Mouse (Mus musculus): Measurements from ENCODE around the gene Spryd7. TPM values are rescaled to one million over a fixed set of nuclear protein-coding genes. Genes with fewer than 3 reads are reported as not detected.
"Not testable (repeated sequence)": the region's sequence is repeated elsewhere in the genome, so short reads cannot be mapped to it uniquely, and the experiment has no call there.

Gene Spryd7
- total RNA-seq, 2 experiments from 2014 or later, result 55.8 to 63.8 TPM

DNA sequence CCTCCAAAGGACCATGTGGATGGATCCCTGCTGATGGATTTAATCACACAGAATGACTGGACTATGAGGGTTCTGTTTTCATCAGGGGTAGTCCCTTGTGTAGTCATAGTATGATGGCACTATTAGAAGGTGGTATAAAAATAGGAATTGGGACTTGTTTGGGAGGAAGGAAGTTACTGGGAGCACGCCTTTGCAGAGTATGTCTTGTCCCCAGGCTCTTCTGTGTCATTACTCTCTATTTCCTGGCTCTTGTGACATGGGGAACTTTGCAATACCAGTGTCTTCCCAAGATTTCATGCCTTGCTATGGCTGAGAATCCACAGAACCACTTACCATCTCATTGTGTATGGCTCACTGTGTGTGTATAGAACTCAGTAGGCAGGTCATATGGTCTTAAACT, 8.1 kb downstream of the Spryd7 start:
- intact Hi-C loops (cut with DNase I), result no loop called here
- DNase-seq (ENCODE audit: low spot score), result no peak

DNA sequence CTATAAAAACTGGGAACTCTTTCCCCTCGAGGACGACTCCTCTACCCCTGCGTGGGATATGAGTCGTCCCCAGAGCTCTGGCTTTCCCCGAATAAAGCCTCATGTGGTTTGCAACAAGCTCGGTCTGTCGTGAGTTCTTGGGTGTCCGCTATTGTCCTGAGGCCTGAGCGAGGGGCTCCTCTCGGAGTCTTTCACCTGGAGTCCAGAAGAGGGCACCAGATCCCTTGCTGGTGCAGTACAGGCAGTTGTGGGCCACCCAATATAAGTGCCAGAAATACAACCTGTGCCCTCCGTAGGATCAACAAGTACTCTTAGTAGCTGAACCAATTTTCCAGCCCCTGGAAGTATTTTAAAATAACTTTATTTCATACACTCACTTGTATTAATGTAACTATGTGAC, 18.9 kb downstream of the Spryd7 start:
- intact Hi-C loops (cut with DNase I), result not testable (repeated sequence)

DNA sequence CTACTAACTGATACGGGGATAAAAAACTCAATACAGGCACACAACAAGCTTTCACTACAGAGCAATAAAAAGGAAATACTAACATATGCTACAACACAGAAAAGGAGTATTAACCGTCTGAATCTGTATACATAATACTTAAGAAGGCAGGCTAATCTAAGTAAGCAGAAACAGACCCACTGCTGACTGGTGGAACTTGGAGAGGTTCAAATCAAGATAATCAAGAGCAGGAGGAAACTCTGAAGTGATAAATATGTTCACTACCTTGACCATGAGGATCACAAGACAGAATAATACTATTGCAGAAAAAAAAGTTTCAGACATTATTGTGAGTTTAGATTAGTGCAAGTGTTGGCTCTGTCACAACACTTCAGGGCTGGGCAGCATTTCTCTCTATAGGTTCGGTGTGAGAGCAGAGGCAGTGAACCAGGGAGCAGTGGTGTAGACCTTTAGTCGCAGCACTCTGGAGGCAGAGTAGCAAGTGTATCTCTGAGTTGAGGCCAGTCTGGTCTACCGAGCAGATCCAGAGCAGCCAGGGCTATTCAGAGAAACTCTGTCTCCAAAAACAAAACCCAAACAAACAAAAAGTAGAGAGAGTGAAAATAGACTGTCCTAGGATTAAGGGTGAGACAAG, 19.9 kb downstream of the Spryd7 start:
- DNase-seq (ENCODE audit: low spot score), result no peak
- intact Hi-C loops (cut with DNase I), result no loop called here

More for the DNA sequence above, 18.9 kb downstream of the Spryd7 start:
- DNase-seq (ENCODE audit: low spot score), result not testable (repeated sequence)

DNA sequence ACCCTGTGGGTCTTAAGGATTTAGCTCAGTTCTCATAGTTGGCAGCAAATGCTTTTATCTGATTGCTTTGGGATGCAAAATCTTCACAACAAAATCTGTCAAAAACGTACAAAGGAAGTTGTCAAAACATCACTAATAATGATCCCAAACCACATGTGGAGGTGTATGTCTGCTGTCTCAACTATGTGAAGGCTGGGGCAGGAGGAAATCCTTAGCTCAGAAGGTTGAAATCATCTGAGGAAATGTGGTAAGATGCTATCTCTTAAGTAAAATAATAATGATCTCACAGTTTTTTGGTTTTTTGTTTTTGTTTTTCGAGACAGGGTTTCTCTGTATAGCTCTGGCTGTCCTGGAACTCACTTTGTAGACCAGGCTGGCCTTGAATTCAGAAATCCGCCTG, 20.9 kb downstream of the Spryd7 start:
- DNase-seq (ENCODE audit: low spot score), result no peak
- intact Hi-C loops (cut with DNase I), result no loop called here

DNA sequence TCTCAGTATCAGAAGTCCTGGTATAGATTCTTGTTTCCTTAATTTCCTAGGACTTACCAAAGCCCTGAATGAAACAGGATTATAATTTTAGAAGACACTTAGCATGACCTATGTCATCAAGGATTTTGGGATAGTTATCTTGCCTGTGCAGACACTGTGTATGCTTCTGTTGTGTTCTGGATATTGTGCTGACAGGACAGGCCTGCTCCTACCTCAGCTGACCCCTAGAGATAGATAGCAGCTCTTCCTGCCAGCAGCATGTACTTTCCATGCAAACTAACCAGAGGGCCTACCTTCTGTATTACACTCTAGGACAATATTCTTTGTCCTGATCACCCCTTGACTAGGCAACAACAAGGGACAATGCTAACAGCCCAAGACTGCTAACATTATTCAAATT, 25.7 kb downstream of the Spryd7 start:
- intact Hi-C loops (cut with DNase I), result no loop called here
- no peak for DNase-seq (ENCODE audit: low spot score)

DNA sequence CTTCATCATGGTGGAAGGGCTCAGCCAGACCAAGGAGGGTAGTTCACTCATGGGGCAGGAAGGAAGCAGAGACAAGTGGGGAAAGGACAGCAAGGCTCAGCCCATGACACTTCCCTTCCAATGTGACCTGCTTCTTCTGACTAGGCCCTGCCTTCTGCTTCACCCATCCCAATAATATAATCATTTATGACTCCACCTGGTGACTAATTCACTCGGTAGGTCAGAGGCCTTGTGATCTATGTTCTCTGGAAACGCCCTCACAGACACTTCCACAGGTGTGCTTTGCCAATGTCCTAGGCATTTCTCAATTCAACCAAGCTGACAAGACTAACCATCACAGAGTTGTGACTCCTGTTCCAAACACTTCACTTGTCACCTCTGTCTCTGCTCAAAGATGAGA, 26.3 kb downstream of the Spryd7 start:
- DNase-seq (ENCODE audit: low spot score), result no peak
- intact Hi-C loops (cut with DNase I), result no loop called here

DNA sequence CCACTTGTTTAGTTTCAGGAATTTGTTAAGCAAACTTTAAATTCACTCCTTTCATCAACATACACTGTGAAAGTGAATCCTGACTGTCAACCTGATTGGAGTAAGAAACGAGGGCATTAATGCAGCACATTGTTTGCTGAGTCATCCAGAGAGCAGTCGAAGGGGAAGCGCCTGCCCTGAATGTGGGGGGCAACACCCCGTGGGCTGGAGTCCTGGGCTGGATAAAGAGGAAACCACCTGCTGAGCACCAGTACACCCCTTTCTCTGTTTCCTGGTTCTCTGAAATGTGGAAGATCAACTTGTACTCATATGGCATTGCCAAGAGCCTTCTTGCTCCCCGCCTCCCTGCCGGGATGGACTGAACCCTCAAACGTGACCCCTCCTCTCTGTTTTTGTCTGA, 27.2 kb downstream of the Spryd7 start:
- intact Hi-C loops (cut with DNase I), result no loop called here
- DNase-seq (ENCODE audit: low spot score), result no peak

DNA sequence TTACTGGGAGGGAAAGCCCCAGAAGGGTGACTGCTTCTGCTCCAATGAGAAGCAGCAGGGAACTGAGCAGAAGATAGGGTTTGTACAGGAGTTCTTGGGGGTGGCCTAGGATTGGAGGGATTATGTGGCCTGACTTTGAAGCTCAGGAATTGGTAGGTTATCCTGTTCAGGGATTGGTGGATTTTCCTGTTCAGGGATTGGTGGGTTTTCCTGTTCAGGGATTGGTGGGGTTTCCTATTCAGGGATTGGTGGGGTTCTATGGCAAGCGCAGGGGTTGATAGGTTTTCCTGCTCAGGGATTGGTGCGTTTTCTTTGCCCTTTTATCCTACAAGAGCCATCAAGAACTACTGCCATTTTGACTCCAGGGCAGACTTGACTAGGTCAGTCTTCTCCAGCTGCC, 30.7 kb downstream of the Spryd7 start:
- intact Hi-C loops (cut with DNase I), result no loop called here
- no peak for DNase-seq (ENCODE audit: low spot score)

DNA sequence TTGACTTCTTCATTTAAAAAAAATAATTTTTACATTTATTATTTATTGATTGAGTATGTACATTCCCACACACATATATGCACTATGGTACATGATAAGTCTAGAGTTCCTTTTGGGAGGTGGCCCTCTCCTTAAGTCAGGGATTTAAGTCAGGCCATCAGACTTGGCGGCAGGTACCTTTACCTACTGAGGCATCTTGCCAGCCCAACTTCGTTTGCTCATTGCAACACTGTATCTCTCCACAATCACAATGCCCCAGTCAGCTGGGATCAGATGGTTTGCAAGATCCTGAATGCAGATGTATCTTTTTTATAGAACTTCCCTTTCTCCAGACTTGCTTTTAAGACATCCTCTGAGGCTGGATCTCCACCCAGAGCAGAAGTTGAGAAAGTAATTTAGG, 32.9 kb downstream of the Spryd7 start:
- no peak for DNase-seq (ENCODE audit: low spot score)
- intact Hi-C loops (cut with DNase I), result no loop called here

DNA sequence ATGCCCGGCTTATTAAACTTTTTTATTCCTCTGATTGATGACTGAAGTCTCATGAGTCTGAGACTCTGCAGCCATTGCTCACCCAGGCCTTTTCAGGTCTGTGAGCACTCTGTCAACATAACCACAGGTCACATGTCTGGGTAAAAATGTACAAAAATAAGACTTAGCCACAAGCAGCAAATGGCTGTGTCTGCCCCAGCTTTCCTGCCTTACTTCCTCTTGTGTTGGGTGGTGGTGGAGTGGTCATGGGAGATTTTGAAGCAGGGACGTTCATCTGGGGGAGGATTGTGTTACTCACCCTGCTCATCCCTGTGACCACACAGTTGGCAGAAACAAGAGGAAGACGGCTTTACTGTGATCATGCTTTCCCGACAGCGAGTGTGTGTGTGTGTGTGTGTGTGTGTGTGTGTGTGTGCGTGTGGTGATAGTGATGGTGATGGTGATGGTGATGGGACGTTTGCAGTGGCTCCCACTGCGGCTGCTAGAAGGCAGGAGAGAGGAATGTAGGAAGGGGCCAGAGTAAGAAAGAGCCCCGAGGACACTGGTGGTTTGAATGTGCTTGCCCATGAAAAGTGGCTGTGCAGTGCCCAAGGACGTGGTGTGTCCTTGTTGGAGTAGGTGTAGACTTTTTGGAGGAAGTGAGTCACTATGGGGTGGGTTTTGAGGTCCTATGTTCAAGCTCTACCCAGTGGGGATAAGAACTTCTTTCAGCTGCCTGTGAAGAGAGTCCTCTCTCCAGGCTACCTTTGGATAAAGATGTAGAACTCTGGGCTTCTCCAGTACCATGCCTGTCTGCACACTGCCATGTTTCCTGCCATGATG, 37.8 kb downstream of the Spryd7 start:
- intact Hi-C loops (cut with DNase I), result no loop called here
- DNase-seq (ENCODE audit: low spot score), result no peak

DNA sequence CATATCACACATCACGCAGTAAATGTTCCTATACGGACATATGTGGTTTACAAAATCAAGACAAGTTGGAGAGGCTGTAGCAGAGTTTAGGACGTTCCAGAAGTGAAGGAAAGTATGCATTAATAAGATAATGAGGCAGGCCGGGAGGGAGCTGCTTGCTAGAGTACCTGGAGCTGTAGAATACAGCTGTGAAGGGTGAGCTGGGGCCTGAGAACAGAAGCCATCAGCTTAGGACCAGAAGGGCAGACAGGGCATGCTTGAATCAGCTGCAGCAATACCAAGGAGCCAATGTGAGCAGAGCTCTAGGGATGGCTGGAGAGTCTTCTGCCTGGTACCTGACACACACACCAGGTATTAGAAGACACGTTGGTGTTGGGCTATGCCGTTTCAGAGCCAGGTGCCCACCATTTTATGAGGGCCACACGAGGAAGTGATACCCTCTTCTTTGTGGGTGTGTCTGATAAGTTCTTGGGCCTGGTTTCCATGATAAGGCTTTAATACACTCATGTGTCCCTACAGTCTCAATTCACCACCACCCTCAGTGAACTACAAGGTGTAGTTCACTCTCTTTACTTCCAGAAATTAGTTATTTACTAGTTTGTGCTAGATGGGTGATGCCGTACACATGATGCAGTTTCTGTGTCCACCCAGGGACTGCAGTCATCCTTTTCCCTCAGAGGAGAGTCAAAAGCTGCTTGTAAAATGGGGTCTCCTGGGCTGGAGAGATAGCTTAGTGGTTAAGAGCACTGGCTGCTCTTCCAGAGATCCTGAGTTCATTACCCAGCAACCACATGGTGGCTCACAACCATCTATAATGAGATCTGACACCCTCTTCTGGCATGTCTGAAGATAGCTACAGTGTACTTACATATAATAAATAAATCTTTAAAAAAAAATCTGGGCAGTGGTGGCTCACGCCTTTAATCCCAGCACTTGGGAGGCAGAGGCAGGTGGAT, 39.9 kb downstream of the Spryd7 start:
- intact Hi-C loops (cut with DNase I), result no loop called here
- no peak for DNase-seq (ENCODE audit: low spot score)

DNA sequence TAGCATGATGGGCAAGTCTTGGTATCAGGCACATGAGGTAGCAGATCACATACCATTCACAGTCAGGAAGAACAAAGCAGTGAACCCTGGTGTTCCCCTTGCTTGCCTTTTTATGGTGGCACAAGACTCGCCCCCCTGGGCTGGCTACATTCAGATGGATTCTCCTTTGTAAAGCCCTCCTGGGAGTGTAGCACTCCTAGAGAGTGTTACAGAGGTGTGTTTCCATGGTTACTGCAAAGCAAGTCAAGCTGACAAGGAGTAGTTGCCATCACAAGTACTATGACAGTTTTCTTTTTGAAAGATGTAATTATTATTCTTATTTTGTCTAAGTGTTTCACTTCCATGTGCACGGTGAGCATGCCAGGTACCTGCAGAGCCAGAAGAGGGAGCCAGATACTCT, 45.2 kb downstream of the Spryd7 start:
- intact Hi-C loops (cut with DNase I), result no loop called here
- no peak for DNase-seq (ENCODE audit: low spot score)

DNA sequence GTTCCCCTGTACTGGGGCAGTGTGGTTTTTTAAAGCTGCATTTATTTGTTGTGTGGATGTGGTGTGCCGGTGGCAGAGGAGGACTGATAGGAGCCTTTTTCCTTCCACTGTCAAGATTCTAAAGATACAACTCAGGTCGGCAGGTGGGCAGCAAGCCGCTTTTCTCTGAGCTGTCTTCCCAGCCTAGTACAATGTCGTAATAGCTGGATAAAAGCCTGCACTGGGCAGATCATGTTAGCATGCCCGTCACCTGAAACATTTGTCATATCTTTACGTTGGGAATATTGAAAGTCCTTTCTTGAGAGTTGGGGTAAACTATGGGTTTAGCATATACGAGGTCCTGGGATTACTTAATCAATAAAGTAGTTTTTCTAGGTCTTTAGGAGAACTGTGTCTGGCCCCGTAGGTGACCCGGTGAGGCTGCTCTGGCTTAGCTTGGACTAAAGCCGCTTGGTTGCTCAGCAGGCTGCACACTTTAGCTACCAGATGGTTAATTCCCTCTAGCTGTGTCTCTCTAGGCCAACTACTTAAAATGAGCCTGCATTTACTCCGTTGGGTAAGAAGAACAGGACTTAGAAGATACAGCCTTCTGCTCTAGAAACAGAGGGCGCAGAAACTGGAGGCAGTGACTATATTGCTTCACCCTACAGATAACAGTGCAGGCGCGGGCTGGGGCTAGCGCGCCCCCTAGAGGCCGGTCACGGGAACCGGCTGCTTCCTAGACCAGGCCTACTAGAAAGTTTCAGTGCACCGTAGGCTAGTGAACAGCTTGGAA, 58.8 kb downstream of the Spryd7 start:
- peak; percentile 40 for DNase-seq (ENCODE audit: low spot score)
- intact Hi-C loops (cut with DNase I), result loop anchor here (1.0 to 10.0 kb wide), 3 partner anchors 59 to 167 kb away; partner anchors contain the start of genes Ebpl and Kpna3

DNA sequence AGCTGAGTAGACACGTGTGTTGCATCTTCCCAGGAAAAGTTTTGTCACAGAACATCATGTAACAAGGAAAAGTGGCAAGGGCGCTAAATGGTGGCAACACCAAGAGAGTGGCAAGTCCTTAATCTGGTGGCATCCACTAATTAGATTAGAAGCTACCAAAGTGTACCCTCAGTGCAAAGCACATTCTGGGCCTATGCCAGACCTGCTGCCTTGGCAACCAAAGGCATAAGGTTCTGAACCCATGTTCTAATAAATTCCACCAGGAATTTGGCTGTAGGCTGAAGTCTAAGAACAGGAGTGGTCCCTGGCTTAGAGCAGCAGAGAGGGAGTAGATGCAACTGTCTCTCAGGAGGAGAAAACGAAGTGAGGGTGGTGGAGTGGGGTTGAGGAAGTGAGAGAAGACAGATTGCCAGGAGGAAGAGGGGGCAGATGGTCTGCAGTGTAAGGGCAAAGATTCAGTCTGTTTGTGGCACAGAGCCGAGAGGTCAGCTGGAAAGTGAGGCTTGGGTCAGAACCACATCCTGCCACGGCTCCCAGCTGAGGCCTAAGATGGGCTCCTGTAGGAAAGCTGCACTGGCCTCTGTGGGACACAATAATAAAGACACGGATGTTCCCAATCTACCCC, 63.1 kb downstream of the Spryd7 start:
- no peak for DNase-seq (ENCODE audit: low spot score)
- intact Hi-C loops (cut with DNase I), result loop anchor here (10.0 kb wide), 1 partner anchor 129 kb away; the partner anchor contains the start of gene Ebpl

Other genes starting within 250 kb of the Spryd7 start
- 1 to 10 TPM; 1.2 to 1.8 TPM for gene Arl11, start 247.1 kb downstream of the Spryd7 start, total RNA-seq (2021)
- 1 to 10 TPM; 1.3 TPM for gene Ebpl, start 196.4 kb downstream of the Spryd7 start, total RNA-seq (2021)
- 10 to 100 TPM; 49.8 to 51.0 TPM for gene Kpna3, start 117.0 kb downstream of the Spryd7 start, total RNA-seq (2021)
- 1 to 10 TPM; 7.9 to 8.6 TPM for gene Trim13, start 41.4 kb upstream of the Spryd7 start, total RNA-seq (2021)
- under 1 TPM in 1 of 2 experiments, not detected in 1; 0.13 TPM for gene Kcnrg, start 50.6 kb upstream of the Spryd7 start, total RNA-seq (2021)